Mouse (Mus musculus) liver, embryonic 14.5 days (tissue): ENCODE measurements at regions not wholly inside any gene's neighbourhood (a gene's known extent, or its start where the extent isn't known, plus 50 kb on each side); places are given as distances from the start of the nearest gene placed in this dataset.

Experiments
- ATAC-seq: fragments of 200-750 bp; cut with Nextera tagmentation; 2 replicates; pipeline ENCODE4 v1.8.0; 2017; ENCODE audit warnings: moderate number of reproducible peaks, mild to moderate bottlenecking, moderate library complexity; ENCODE audit not compliant: insufficient read depth
- DNase-seq, 3 experiments: peaks; one replicate each; pipeline ENCODE4 v3.0.0-alpha.2; 2012 to 2013; ENCODE audit warnings: low read depth in 3 of 3, low spot score in 3 of 3
- H3K27ac ChIP-seq: fragments of 300-500 bp; sonication (generic); 2 replicates; pipeline ENCODE4 v1.5.1; 2014; ENCODE audit warnings: moderate library complexity, mild to moderate bottlenecking, control low read depth, inconsistent platforms
- H3K27me3 ChIP-seq: fragments of 300-500 bp; sonication (generic); 2 replicates; pipeline ENCODE4 v1.6.1; 2014; ENCODE audit warnings: mild to moderate bottlenecking, low read length, moderate library complexity; ENCODE audit not compliant: control insufficient read depth, insufficient read depth
- H3K36me3 ChIP-seq: fragments of 300-500 bp; sonication (generic); replicated peaks from 2 replicates; pipeline ENCODE4 v1.6.1; 2014; ENCODE audit warnings: low read depth; ENCODE audit not compliant: control insufficient read depth, insufficient read depth
- H3K4me1 ChIP-seq, 2 experiments: fragments of 200-500 bp in 1 of 2; fragments of 300-500 bp in 1 of 2; sonication (generic) in 1 of 2; replicated peaks; 2 replicates each; pipeline ENCODE4 v1.6.1; 2012 to 2014; ENCODE audit warnings: antibody characterized with exemption in 1 of 2, inconsistent platforms in 1 of 2, low read length in 1 of 2; ENCODE audit not compliant: control insufficient read depth in 2 of 2, insufficient read depth in 2 of 2
- H3K4me2 ChIP-seq: fragments of 300-500 bp; sonication (generic); 2 replicates; pipeline ENCODE4 v1.6.1; 2014; ENCODE audit warnings: low read depth, mild to moderate bottlenecking, control low read depth, moderate library complexity
- H3K4me3 ChIP-seq, 2 experiments: fragments of 200-500 bp in 1 of 2; fragments of 300-500 bp in 1 of 2; sonication (generic) in 1 of 2; 2 replicates each; pipeline ENCODE4 v1.5.1; 2012 to 2014; ENCODE audit warnings: low read depth in 2 of 2, low read length in 2 of 2, mild to moderate bottlenecking in 2 of 2, control low read depth in 1 of 2, inconsistent platforms in 1 of 2, moderate library complexity in 1 of 2; ENCODE audit not compliant: insufficient read depth in 1 of 2
- H3K9ac ChIP-seq: fragments of 300-500 bp; sonication (generic); replicated peaks from 2 replicates; pipeline ENCODE4 v1.6.1; 2014; ENCODE audit warnings: mild to moderate bottlenecking, control low read depth, moderate library complexity
- H3K9me3 ChIP-seq: fragments of 300-500 bp; sonication (generic); 2 replicates; pipeline ENCODE4 v1.6.1; 2016; ENCODE audit warnings: low read length, mixed read lengths; ENCODE audit not compliant: control insufficient read depth
- CTCF ChIP-seq: IDR thresholded peaks from 2 replicates; pipeline ENCODE4 v1.5.1; 2016; ENCODE audit warnings: antibody characterized with exemption, low read depth, control low read depth
- EP300 ChIP-seq: IDR thresholded peaks from 2 replicates; pipeline ENCODE4 v1.6.1; 2016; ENCODE audit warnings: antibody characterized with exemption, low read depth
- WGBS: fragments of 180-500 bp; shearing (Covaris S2); extraction: QIAGEN DNeasy Blood & Tissue Kit; methylation state at CpG from one replicate; pipeline ENCODE4 v1.1.7; 2014; ENCODE audit not compliant: insufficient replicate concordance; 5-methylcytosine and 5-hydroxymethylcytosine counted together

DNA sequence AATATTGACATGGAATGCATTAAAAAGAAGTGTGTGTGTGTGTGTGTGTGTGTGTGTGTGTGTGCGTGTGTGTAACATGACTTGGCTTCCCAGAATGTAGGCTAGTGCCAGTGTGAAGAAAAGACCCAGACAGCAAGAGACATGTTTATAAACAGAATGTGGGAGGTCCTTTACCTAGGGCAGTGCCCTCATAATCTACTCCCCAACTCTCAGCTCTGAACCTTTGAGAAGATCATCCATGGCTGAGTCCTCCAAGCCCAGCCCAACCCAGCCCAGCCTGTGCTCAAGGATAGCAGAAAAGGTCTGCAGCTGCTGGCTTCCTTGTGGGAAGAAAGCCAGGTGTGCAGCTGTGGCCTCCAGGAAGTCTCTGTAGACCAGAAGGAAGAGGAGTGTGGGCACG, 539.8 kb upstream of the Cdh5 start:
- Histone ChIP-seq H3K4me1 (no peaks in the 10 kb centered on the region), H3K27ac (no peak overlapping the region), H3K9me3 (no peaks in the 10 kb centered on the region), H3K36me3 (no peaks in the 10 kb centered on the region), H3K27me3 (no peaks in the 10 kb centered on the region), H3K4me3 (no peak overlapping the region), H3K9ac (no peak overlapping the region), H3K4me2 (no peak overlapping the region)
- DNase-seq: no peak
- 69% methylated on average over 2 of the region's 2 CpGs for WGBS
- no peak for ATAC-seq
- TF ChIP-seq EP300: no peak
- TF ChIP-seq CTCF: no peak

DNA sequence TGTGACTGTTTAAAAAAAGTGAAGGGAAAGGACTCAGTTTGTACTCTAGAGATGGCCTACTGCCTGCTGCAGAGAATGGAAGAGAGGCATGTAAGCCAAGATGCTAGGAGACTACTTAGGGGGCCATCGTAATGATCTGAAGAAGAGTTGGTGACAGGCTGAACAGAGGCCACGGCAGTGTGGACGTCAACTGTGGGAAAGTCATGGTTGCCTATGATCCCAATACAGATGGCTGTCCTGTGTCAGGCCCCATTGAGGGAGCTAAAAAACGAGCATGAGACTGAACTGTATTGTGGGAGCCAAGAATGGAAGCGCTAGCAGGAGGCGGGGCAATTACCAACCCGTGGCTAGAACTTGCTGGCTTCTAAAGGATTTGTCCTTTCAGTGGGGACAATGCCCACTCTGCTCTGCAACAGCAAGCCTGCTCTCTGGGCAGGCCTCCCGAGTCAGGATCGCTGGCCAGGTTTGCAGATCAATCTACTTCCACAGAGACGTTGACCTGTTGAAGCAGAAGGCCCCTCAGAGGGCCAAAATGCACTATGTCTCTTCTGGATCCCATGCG, 530.5 kb upstream of the Cdh5 start:
- no peak for DNase-seq
- H3K4me1 ChIP-seq: no peaks in the 10 kb centered on the region
- no peaks in the 10 kb centered on the region for H3K36me3 ChIP-seq
- H3K9ac ChIP-seq: no peak overlapping the region
- H3K4me3 ChIP-seq: no peak overlapping the region
- no peak overlapping the region for H3K4me2 ChIP-seq
- no peak for ATAC-seq
- H3K9me3 ChIP-seq: no peaks in the 10 kb centered on the region
- no peaks in the 10 kb centered on the region for H3K27me3 ChIP-seq
- H3K27ac ChIP-seq: no peak overlapping the region
- 69% methylated on average over 11 of the region's 11 CpGs for WGBS
- TF ChIP-seq EP300 (no peak), CTCF (no peak)

DNA sequence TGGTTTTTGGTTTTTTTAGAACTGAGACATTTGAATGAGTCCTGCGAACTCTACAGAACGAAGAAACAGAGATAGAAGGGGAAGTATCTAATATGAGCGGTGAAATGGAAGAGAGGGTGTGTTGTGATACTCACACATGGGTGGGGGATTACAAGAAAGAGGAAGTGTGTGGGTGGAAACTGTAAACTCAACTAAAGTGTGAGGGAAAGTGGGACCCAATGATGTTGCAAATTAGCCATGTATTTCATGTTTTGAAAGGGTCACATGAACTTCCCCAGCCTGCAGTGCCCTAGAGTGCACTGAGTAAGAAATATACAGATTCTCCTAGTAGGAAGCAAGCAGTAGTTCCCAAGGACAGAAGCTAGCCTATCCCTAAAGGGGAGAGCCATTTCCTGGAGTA, 524.3 kb upstream of the Cdh5 start:
- 20% methylated on average over 3 of the region's 3 CpGs for WGBS
- DNase-seq: no peak
- H3K36me3 ChIP-seq: no peaks in the 10 kb centered on the region
- no peak overlapping the region for H3K4me2 ChIP-seq
- H3K9ac ChIP-seq: no peak overlapping the region
- no peaks in the 10 kb centered on the region for H3K27me3 ChIP-seq
- no peak for TF ChIP-seq EP300
- no peak for ATAC-seq
- no peaks in the 10 kb centered on the region for H3K9me3 ChIP-seq
- no peak overlapping the region for H3K27ac ChIP-seq
- H3K4me3 ChIP-seq: no peak overlapping the region
- no peaks in the 10 kb centered on the region for H3K4me1 ChIP-seq

DNA sequence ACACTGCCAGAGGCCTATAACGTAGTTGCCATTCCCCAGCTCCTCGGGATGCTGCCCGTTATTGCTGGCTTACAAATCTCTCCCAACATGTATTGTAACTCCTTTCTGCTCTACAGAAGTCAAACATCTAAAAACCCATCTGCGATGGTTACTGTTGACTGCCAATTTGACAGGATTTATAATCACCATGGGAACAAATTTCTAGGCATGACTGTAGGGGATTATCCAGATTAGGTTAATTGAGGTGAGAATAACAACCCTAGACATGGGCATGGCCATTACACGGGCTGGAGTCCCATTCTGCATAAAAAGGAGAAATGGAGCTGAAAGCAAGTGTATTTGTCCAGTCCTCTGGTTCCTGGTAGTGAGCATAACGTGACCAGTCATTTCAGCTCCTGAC, 523.4 kb upstream of the Cdh5 start:
- DNase-seq (no peak), ATAC-seq (no peak)
- no peak overlapping the region for H3K9ac ChIP-seq
- 62% methylated on average over 6 of the region's 6 CpGs for WGBS
- TF ChIP-seq CTCF (no peak), EP300 (no peak)
- no peak overlapping the region for H3K4me2 ChIP-seq
- H3K9me3 ChIP-seq: no peaks in the 10 kb centered on the region
- H3K27me3 ChIP-seq: no peaks in the 10 kb centered on the region
- H3K4me1 ChIP-seq: no peaks in the 10 kb centered on the region
- no peak overlapping the region for H3K4me3 ChIP-seq
- H3K27ac ChIP-seq: no peak overlapping the region
- no peaks in the 10 kb centered on the region for H3K36me3 ChIP-seq

DNA sequence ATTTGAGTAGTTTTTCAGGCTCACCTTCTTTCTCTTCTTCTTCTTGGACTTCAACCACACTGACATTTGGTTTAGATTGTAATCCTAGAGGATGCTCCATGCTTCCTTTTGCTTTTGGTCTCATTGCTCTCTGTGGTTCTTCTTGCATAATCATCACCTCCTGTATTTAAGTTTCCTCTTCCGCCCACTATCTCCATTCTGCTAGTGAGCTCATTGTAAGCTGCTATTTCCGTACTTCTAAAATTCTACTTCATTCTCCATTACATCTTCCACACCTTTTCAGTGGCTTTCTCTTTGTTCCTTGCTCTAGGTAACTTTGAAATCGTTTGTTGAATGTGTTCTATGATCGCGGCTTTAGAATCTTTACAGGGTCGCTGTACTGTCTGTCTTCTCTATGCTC, 493.1 kb upstream of the Cdh5 start:
- Histone ChIP-seq H3K4me1 (no peaks in the 10 kb centered on the region), H3K4me2 (no peak overlapping the region), H3K36me3 (no peaks in the 10 kb centered on the region), H3K9me3 (no peaks in the 10 kb centered on the region), H3K27ac (no peak overlapping the region), H3K4me3 (no peak overlapping the region), H3K9ac (no peak overlapping the region), H3K27me3 (no peaks in the 10 kb centered on the region)
- ATAC-seq: no peak
- 71% methylated on average over 6 of the region's 6 CpGs for WGBS
- no peak for DNase-seq
- no peak for TF ChIP-seq EP300
- TF ChIP-seq CTCF: no peak
